Mouse (Mus musculus) embryonic facial prominence, embryonic 14.5 days (tissue): ENCODE results near the gene Ccnd2. TPM values are rescaled to one million over a fixed set of nuclear protein-coding genes. Genes with fewer than 3 reads are reported as not detected.

Source experiments
- ATAC-seq: fragments of 200-750 bp; cut with Nextera tagmentation; 2 replicates; pipeline ENCODE4 v1.8.0; 2017; ENCODE audit warnings: low read depth, moderate number of reproducible peaks, moderate TSS enrichment
- DNase-seq: peaks from one replicate; pipeline ENCODE4 v3.0.0-alpha.2; 2015; ENCODE audit warnings: low spot score
- H3K27ac ChIP-seq: fragments of 300-500 bp; sonication (generic); replicated peaks from 2 replicates; pipeline ENCODE4 v1.5.1; 2014; ENCODE audit warnings: low read depth, mild to moderate bottlenecking, low read length, moderate library complexity
- H3K27me3 ChIP-seq: fragments of 300-500 bp; sonication (generic); replicated peaks from 2 replicates; pipeline ENCODE4 v1.6.1; 2014; ENCODE audit warnings: low read length; ENCODE audit not compliant: control insufficient read depth, insufficient read depth
- H3K36me3 ChIP-seq: fragments of 300-500 bp; sonication (generic); 2 replicates; pipeline ENCODE4 v1.6.1; 2014; ENCODE audit warnings: low read length, mixed read lengths; ENCODE audit not compliant: control insufficient read depth, insufficient read depth
- H3K4me1 ChIP-seq: fragments of 300-500 bp; sonication (generic); 2 replicates; pipeline ENCODE4 v1.6.1; 2014; ENCODE audit warnings: antibody characterized with exemption, low read length; ENCODE audit not compliant: control insufficient read depth, insufficient read depth
- H3K4me2 ChIP-seq: fragments of 300-500 bp; sonication (generic); 2 replicates; pipeline ENCODE4 v1.6.1; 2014; ENCODE audit warnings: low read depth, mild to moderate bottlenecking, low read length, moderate library complexity, mixed read lengths
- H3K4me3 ChIP-seq: fragments of 300-500 bp; sonication (generic); 2 replicates; pipeline ENCODE4 v1.5.1; 2014; ENCODE audit warnings: low read depth, mild to moderate bottlenecking, low read length
- H3K9ac ChIP-seq: fragments of 300-500 bp; sonication (generic); 2 replicates; pipeline ENCODE4 v1.6.1; 2014; ENCODE audit warnings: low read depth, mild to moderate bottlenecking, low read length, moderate library complexity, mixed read lengths
- H3K9me3 ChIP-seq: fragments of 300-500 bp; sonication (generic); 2 replicates; pipeline ENCODE4 v1.6.1; 2016; ENCODE audit warnings: low read length; ENCODE audit not compliant: control insufficient read depth
- WGBS: fragments of 180-500 bp; shearing (Covaris S2); extraction: QIAGEN DNeasy Blood & Tissue Kit; methylation state at CpG from one replicate; pipeline ENCODE4 v1.1.7; 2014; 5-methylcytosine and 5-hydroxymethylcytosine counted together
- polyA plus RNA-seq: library from polyadenylated mRNA; unstranded; fragments of >200 nt; fragmentation: Nextera tagmentation; extraction: Ambion mirVana; gene quantifications from 2 replicates; pipeline ENCODE4 v1.2.1, GENCODE M21; 2014

Ccnd2 gene
- polyA plus RNA-seq, 1 experiment from 2014 or later, result 757 TPM

GRCm38 (mm10) chr6:127165663-127166062 is 13.7 kb upstream of the Ccnd2 start:
- ATAC-seq (no peak), DNase-seq (no peak)
- no peak overlapping the region for H3K9ac ChIP-seq
- H3K27ac ChIP-seq, result no peak overlapping the region
- no peaks in the 10 kb centered on the region for H3K27me3 ChIP-seq
- H3K4me1 ChIP-seq, result no peaks in the 10 kb centered on the region
- H3K4me2 ChIP-seq, result no peak overlapping the region
- 77% methylated on average over 4 of the region's 4 CpGs for WGBS
- no peak overlapping the region for H3K4me3 ChIP-seq
- H3K9me3 ChIP-seq, result no peaks in the 10 kb centered on the region
- H3K36me3 ChIP-seq, result no peaks in the 10 kb centered on the region

GRCm38 (mm10) chr6:127162842-127163241 is 10.8 kb upstream of the Ccnd2 start:
- Histone ChIP-seq H3K4me2 (no peak overlapping the region), H3K36me3 (no peaks in the 10 kb centered on the region), H3K9me3 (no peaks in the 10 kb centered on the region), H3K27me3 (no peaks in the 10 kb centered on the region), H3K27ac (no peak overlapping the region), H3K4me1 (no peaks in the 10 kb centered on the region; the same call in 1 of the 2 replicates), H3K4me3 (no peak overlapping the region), H3K9ac (no peak overlapping the region)
- WGBS, result 54% methylated on average over 6 of the region's 6 CpGs
- DNase-seq (no peak), ATAC-seq (no peak)

GRCm38 (mm10) chr6:127157321-127157720 is 5.3 kb upstream of the Ccnd2 start:
- 19% methylated on average over 1 of the region's 1 CpGs for WGBS
- Histone ChIP-seq H3K4me1 (peaks cover 4% of the 10 kb centered on the region), H3K9me3 (no peaks in the 10 kb centered on the region), H3K36me3 (no peaks in the 10 kb centered on the region), H3K9ac (no peak overlapping the region), H3K4me3 (no peak overlapping the region), H3K27me3 (no peaks in the 10 kb centered on the region), H3K27ac (no peak overlapping the region), H3K4me2 (no peak overlapping the region)
- DNase-seq (no peak), ATAC-seq (no peak)

GRCm38 (mm10) chr6:127155468-127155867 is 3.5 kb upstream of the Ccnd2 start:
- Histone ChIP-seq H3K9ac (peak overlapping the region; percentile 70), H3K9me3 (no peaks in the 10 kb centered on the region), H3K36me3 (no peaks in the 10 kb centered on the region), H3K27me3 (no peaks in the 10 kb centered on the region), H3K4me2 (peak overlapping the region; percentile 80), H3K4me1 (peaks cover 14% of the 10 kb centered on the region), H3K4me3 (peak overlapping the region; percentile 84), H3K27ac (peak overlapping the region; percentile 95)
- DNase-seq (peak; percentile 67), ATAC-seq (no peak)
- whole genome bisulfite sequencing, result under 1% methylated on average over 15 of the region's 15 CpGs

GRCm38 (mm10) chr6:127154708-127155268 is 2.8 kb upstream of the Ccnd2 start:
- peak; percentile 10 for ATAC-seq
- Histone ChIP-seq H3K4me3 (peak overlapping the region; percentile 84), H3K9ac (peak overlapping the region; percentile 70), H3K36me3 (no peaks in the 10 kb centered on the region), H3K4me1 (peaks cover 14% of the 10 kb centered on the region), H3K27ac (peak overlapping the region; percentile 95), H3K4me2 (peak overlapping the region; percentile 80), H3K27me3 (no peaks in the 10 kb centered on the region), H3K9me3 (no peaks in the 10 kb centered on the region)
- under 1% methylated on average over 22 of the region's 34 CpGs for WGBS
- DNase-seq, result peak; percentile 94

- Histone ChIP-seq H3K27me3 (no peaks in the 10 kb centered on the region), H3K4me1 (peaks cover 14% of the 10 kb centered on the region), H3K27ac (peak overlapping the region; percentile 95), H3K9me3 (no peaks in the 10 kb centered on the region), H3K36me3 (no peaks in the 10 kb centered on the region), H3K4me3 (peak overlapping the region; percentile 84), H3K9ac (peak overlapping the region; percentile 70), H3K4me2 (peak overlapping the region; percentile 80)
- peak; percentile 40 for DNase-seq
- under 1% methylated on average over 30 of the region's 30 CpGs for WGBS
- ATAC-seq, result no peak
Measured at GRCm38 (mm10) chr6:127153972-127154707, 2.1 kb upstream of the Ccnd2 start.

DNA sequence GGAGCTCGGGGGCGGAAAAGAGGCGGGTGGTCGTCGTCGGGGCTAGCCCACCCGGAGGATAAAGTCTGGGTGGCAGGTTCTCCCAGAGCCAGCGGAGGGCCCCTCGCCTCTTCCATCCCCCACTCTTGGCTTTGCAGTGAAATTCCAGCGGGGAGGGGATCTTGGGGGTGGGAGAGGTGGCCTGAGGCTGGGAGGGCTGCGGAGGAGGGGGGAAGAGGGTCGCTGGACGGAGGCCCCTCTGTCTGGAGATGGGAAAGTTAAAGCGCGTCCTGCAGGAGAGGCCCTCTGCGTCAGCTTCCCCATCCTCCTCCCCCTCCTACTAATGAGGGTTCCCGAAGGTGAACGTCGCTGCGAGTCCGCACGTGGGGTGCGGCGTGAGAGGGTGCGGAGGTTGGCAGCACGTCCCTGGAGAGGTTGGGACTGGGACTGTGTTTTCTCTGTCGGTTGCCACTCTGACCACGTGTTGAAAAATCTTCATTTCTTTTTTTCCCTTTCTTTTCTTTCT is 1.4 kb upstream of the Ccnd2 start:
- H3K27ac ChIP-seq, result peak overlapping the region; percentile 95
- 0% methylated on average over 28 of the region's 28 CpGs for WGBS
- H3K4me2 ChIP-seq, result peak overlapping the region; percentile 80
- H3K4me1 ChIP-seq, result peaks cover 16% of the 10 kb centered on the region
- peak overlapping the region; percentile 84 for H3K4me3 ChIP-seq
- H3K9me3 ChIP-seq, result no peaks in the 10 kb centered on the region
- H3K9ac ChIP-seq, result peak overlapping the region; percentile 70
- ATAC-seq (no peak), DNase-seq (peak; percentile 70)
- H3K36me3 ChIP-seq, result no peaks in the 10 kb centered on the region
- no peaks in the 10 kb centered on the region for H3K27me3 ChIP-seq

GRCm38 (mm10) chr6:127151565-127152105 is 358 bp downstream of the Ccnd2 start:
- Histone ChIP-seq H3K4me3 (peak overlapping the region; percentile 84), H3K9ac (peak overlapping the region; percentile 70), H3K4me1 (peaks cover 22% of the 10 kb centered on the region), H3K27me3 (no peaks in the 10 kb centered on the region), H3K9me3 (no peaks in the 10 kb centered on the region), H3K36me3 (peaks cover 5% of the 10 kb centered on the region; the same call in 1 of the 2 replicates), H3K27ac (peak overlapping the region; percentile 95), H3K4me2 (peak overlapping the region; percentile 80)
- ATAC-seq (peak; percentile 3), DNase-seq (peak; percentile 72)
- WGBS, result 0% methylated on average over 13 of the region's 29 CpGs
